Comparison of ENCODE assay signal across 9 mouse cellular contexts in genomic region chr11:33200764-33201625, GRCm38 (mm10). TPM values are rescaled to one million over a fixed set of nuclear protein-coding genes. Genes with fewer than 3 reads are reported as not detected.
DNase-seq lines count a peak whose midpoint lies in the region; ATAC-seq lines count a peak whose summit lies in the region.
"Had no signal": no experiment of that assay in that cellular context is flagged by ENCODE, and none has a peak within 500 bp of the region (broad histone marks: within the 10 kb centered on the region; RNA-seq: fewer than 3 reads in every experiment).

No protein-coding gene starts in this region.

- H3K4me1 ChIP-seq in neural tube, embryonic 11.5 days (ENCODE audit: control insufficient read depth, insufficient read depth, low read length): peaks cover 27% of the 10 kb centered on the region

- H3K27me3 ChIP-seq in neural tube, embryonic 11.5 days (ENCODE audit: control insufficient read depth, insufficient read depth, low read length): peaks cover 97% of the 10 kb centered on the region

- peak; percentile 25 for ATAC-seq in granulocyte monocyte progenitor cell, adult 5-6 weeks (replicated peaks; ENCODE audit: poor library complexity, severe bottlenecking)
- peak; percentile 32 for ATAC-seq in neural tube, embryonic 11.5 days (ENCODE audit: insufficient read depth, low FRiP score, low TSS enrichment)

- H3K4me2 ChIP-seq in neural tube, embryonic 11.5 days (ENCODE audit: low read depth): peak overlapping the region; percentile 49

- peak; percentile 29 for DNase-seq in kidney, adult 18-20 months
- no peak for DNase-seq in kidney, adult 11 months
- DNase-seq in cerebellum, adult 18-20 months: peak; percentile 39 to 63
- DNase-seq in kidney, postnatal 10 days: peak; percentile 60
- DNase-seq in neural tube, embryonic 11.5 days (ENCODE audit: low spot score): peak; percentile 74
- DNase-seq in layer of hippocampus, adult 9-11 months: no peak
- no peak for DNase-seq in thymus, adult 18-20 months

- peak overlapping the region; percentile 53 for H3K27ac ChIP-seq in neural tube, embryonic 11.5 days (ENCODE audit: low read depth, low read length)

- H3K4me3 ChIP-seq in neural tube, embryonic 11.5 days (ENCODE audit: low read depth, low read length): peak overlapping the region; percentile 43

- WGBS in neural tube, embryonic 11.5 days: under 1% methylated on average over 70 of the region's 76 CpGs

- H3K9me3 ChIP-seq in neural tube, embryonic 11.5 days (ENCODE audit: control insufficient read depth, low read length): peaks cover 3% of the 10 kb centered on the region; the same call in 1 of the 2 replicates

- no peaks in the 10 kb centered on the region for H3K36me3 ChIP-seq in neural tube, embryonic 11.5 days (ENCODE audit: control insufficient read depth, insufficient read depth, low read length)

- H3K9ac ChIP-seq in neural tube, embryonic 11.5 days (ENCODE audit: low read length): peak overlapping the region; percentile 59

RNA-seq across cellular contexts. Expression of gene Tlx3, which starts 2.4 kb away (rescaled TPM):
- not detected in 2 replicates for total RNA-seq in granulocyte monocyte progenitor cell, adult 5-6 weeks (2014; fragmentation: Nextera tagmentation)
- not detected in 2 replicates for total RNA-seq in granulocyte monocyte progenitor cell, adult 5-6 weeks (2017)
- 22.4 and 28.5 TPM in 2 replicates for polyA plus RNA-seq in neural tube, embryonic 11.5 days (2014; fragmentation: Nextera tagmentation; extraction: Ambion mirVana)
- polyA plus RNA-seq: large intestine, adult 2 months had no signal

RNA-seq across cellular contexts. Expression of gene Npm1, which starts 38.0 kb away (rescaled TPM):
- 2,328 and 2,367 TPM in 2 replicates for total RNA-seq in granulocyte monocyte progenitor cell, adult 5-6 weeks (2014; fragmentation: Nextera tagmentation)
- total RNA-seq in granulocyte monocyte progenitor cell, adult 5-6 weeks (2017): 3,358 and 3,800 TPM in 2 replicates
- 1,037 and 1,076 TPM in 2 replicates for polyA plus RNA-seq in neural tube, embryonic 11.5 days (2014; fragmentation: Nextera tagmentation; extraction: Ambion mirVana)

RNA-seq across cellular contexts. Expression of gene Fgf18, which starts 53.8 kb away (rescaled TPM):
- total RNA-seq in granulocyte monocyte progenitor cell, adult 5-6 weeks (2014; fragmentation: Nextera tagmentation): not detected in 2 replicates
- not detected in 2 replicates for total RNA-seq in granulocyte monocyte progenitor cell, adult 5-6 weeks (2017)
- polyA plus RNA-seq in neural tube, embryonic 11.5 days (2014; fragmentation: Nextera tagmentation; extraction: Ambion mirVana): 6.8 and 9.9 TPM in 2 replicates

Comparison
In these comparisons a context has a peak if more than half of its experiments do, and no peak if none do; other contexts are left out.
1. DNase-seq: peak in kidney, adult 18-20 months (single experiment), cerebellum, adult 18-20 months (2 of 2), kidney, postnatal 10 days (single experiment) and neural tube, embryonic 11.5 days (single experiment); none in kidney, adult 11 months (single experiment), layer of hippocampus, adult 9-11 months (single experiment) and thymus, adult 18-20 months (0 of 2).